Mouse (Mus musculus): ENCODE measurements around the gene Brd1.
A peak's percentile ranks its signal among the peaks of the same experiment; 100 is the strongest.
"Not testable (repeated sequence)": the region's sequence is repeated elsewhere in the genome, so short reads cannot be mapped to it uniquely, and the experiment has no call there.

Gene Brd1

GRCm38 (mm10) chr15:88733834-88734571, at the start of gene Brd1:
Gene Brd1, minus strand, starts transcription at chr15:88734233.
- peak; percentile 69 for DNase-seq (ENCODE audit: low read depth, low spot score)

GRCm38 (mm10) chr15:88774630-88775029, 40.6 kb upstream of the Brd1 start:
- DNase-seq (ENCODE audit: low read depth, low spot score), result not testable (repeated sequence)

GRCm38 (mm10) chr15:88768537-88768936, 34.5 kb upstream of the Brd1 start:
- no peak for DNase-seq (ENCODE audit: low read depth, low spot score)

GRCm38 (mm10) chr15:88766139-88766538, 32.1 kb upstream of the Brd1 start:
- not testable (repeated sequence) for DNase-seq (ENCODE audit: low read depth, low spot score)

- DNase-seq (ENCODE audit: low read depth, low spot score), result no peak
Observed at GRCm38 (mm10) chr15:88761551-88761950, 27.5 kb upstream of the Brd1 start.

GRCm38 (mm10) chr15:88758061-88758460, 24.0 kb upstream of the Brd1 start:
- no peak for DNase-seq (ENCODE audit: low read depth, low spot score)

GRCm38 (mm10) chr15:88755761-88756160, 21.7 kb upstream of the Brd1 start:
- no peak for DNase-seq (ENCODE audit: low read depth, low spot score)

- DNase-seq (ENCODE audit: low read depth, low spot score), result no peak
Observed at GRCm38 (mm10) chr15:88754896-88755295, 20.9 kb upstream of the Brd1 start.

- DNase-seq (ENCODE audit: low read depth, low spot score), result no peak
Observed at GRCm38 (mm10) chr15:88752403-88752733, 18.3 kb upstream of the Brd1 start.

GRCm38 (mm10) chr15:88751564-88752402, 17.8 kb upstream of the Brd1 start, which contains the start of gene Zbed4:
Gene Zbed4, plus strand, starts transcription at chr15:88751660.
- DNase-seq (ENCODE audit: low read depth, low spot score), result peak; percentile 72

- DNase-seq (ENCODE audit: low read depth, low spot score), result peak; percentile 99
Observed at GRCm38 (mm10) chr15:88750677-88751563, 16.9 kb upstream of the Brd1 start.

- DNase-seq (ENCODE audit: low read depth, low spot score), result no peak
Observed at GRCm38 (mm10) chr15:88750032-88750431, 16.0 kb upstream of the Brd1 start.

GRCm38 (mm10) chr15:88749617-88750016, 15.6 kb upstream of the Brd1 start:
- not testable (repeated sequence) for DNase-seq (ENCODE audit: low read depth, low spot score)

GRCm38 (mm10) chr15:88745926-88746325, 11.9 kb upstream of the Brd1 start:
- no peak for DNase-seq (ENCODE audit: low read depth, low spot score)

- DNase-seq (ENCODE audit: low read depth, low spot score), result no peak
Observed at GRCm38 (mm10) chr15:88745347-88745746, 11.3 kb upstream of the Brd1 start.

- not testable (repeated sequence) for DNase-seq (ENCODE audit: low read depth, low spot score)
Observed at GRCm38 (mm10) chr15:88743371-88743770, 9.3 kb upstream of the Brd1 start.

- DNase-seq (ENCODE audit: low read depth, low spot score), result no peak
Observed at GRCm38 (mm10) chr15:88741366-88741765, 7.3 kb upstream of the Brd1 start.

GRCm38 (mm10) chr15:88738466-88738865, 4.4 kb upstream of the Brd1 start:
- DNase-seq (ENCODE audit: low read depth, low spot score), result no peak

- DNase-seq (ENCODE audit: low read depth, low spot score), result peak; percentile 39
Observed at GRCm38 (mm10) chr15:88736166-88736565, 2.1 kb upstream of the Brd1 start.

- peak; percentile 81 for DNase-seq (ENCODE audit: low read depth, low spot score)
Observed at GRCm38 (mm10) chr15:88733041-88733751, 837 bp downstream of the Brd1 start.

- DNase-seq (ENCODE audit: low read depth, low spot score), result no peak
Observed at GRCm38 (mm10) chr15:88732405-88733020, 1.5 kb downstream of the Brd1 start.

Data from CD4-positive helper T cell, adult 2 months (primary cell).